Mouse (Mus musculus): ENCODE results near the gene Olfr825. TPM values are rescaled to one million over a fixed set of nuclear protein-coding genes. Genes with fewer than 3 reads are reported as not detected.

Gene Olfr825
- not detected for polyA plus RNA-seq (2017; shearing (Covaris generic))

GRCm38 (mm10) chr10:130166666-130167065 is at the start of gene Olfr825:
Olfr825 (minus strand) TSS chr10:130166766.

GRCm38 (mm10) chr10:130214303-130214702 is 47.7 kb upstream of the Olfr825 start, which contains the start of gene Olfr827:
Olfr827 (minus strand) TSS chr10:130214403.

GRCm38 (mm10) chr10:130184086-130184485 is 17.5 kb upstream of the Olfr825 start, which contains the start of gene Olfr826:
Olfr826 (minus strand) TSS chr10:130184186.

GRCm38 (mm10) chr10:130129900-130130299 is 36.7 kb downstream of the Olfr825 start, which contains the start of gene Olfr824:
Olfr824 (minus strand) TSS chr10:130130000.

GRCm38 (mm10) chr10:130115283-130115682 is 51.3 kb downstream of the Olfr825 start, which contains the start of gene Olfr823:
Olfr823 (minus strand) TSS chr10:130115383.

Other genes with a start within 250 kb of the Olfr825 start
- not detected for gene Olfr818, start 217.7 kb downstream of the Olfr825 start, polyA plus RNA-seq (2017; shearing (Covaris generic))
- gene Olfr819, start 199.5 kb downstream of the Olfr825 start, polyA plus RNA-seq (2017; shearing (Covaris generic)), result not detected
- gene Olfr247, start 190.6 kb downstream of the Olfr825 start, polyA plus RNA-seq (2017; shearing (Covaris generic)), result not detected
- gene Gm10310, start 181.7 kb downstream of the Olfr825 start, polyA plus RNA-seq (2017; shearing (Covaris generic)), result 0.06 TPM
- not detected for gene Olfr820, start 154.1 kb downstream of the Olfr825 start, polyA plus RNA-seq (2017; shearing (Covaris generic))
- not detected for gene Olfr821, start 136.4 kb downstream of the Olfr825 start, polyA plus RNA-seq (2017; shearing (Covaris generic))
- gene Olfr822, start 95.6 kb downstream of the Olfr825 start, polyA plus RNA-seq (2017; shearing (Covaris generic)), result not detected
- not detected for gene Olfr823, start 51.4 kb downstream of the Olfr825 start, polyA plus RNA-seq (2017; shearing (Covaris generic))
- gene Olfr824, start 36.8 kb downstream of the Olfr825 start, polyA plus RNA-seq (2017; shearing (Covaris generic)), result not detected
- gene Olfr826, start 17.4 kb upstream of the Olfr825 start, polyA plus RNA-seq (2017; shearing (Covaris generic)), result not detected
- gene Olfr827, start 47.6 kb upstream of the Olfr825 start, polyA plus RNA-seq (2017; shearing (Covaris generic)), result not detected
- gene Neurod4, start 113.5 kb upstream of the Olfr825 start, polyA plus RNA-seq (2017; shearing (Covaris generic)), result not detected
- gene Tespa1, start 156.1 kb upstream of the Olfr825 start, polyA plus RNA-seq (2017; shearing (Covaris generic)), result 221 TPM
- gene Vmn2r84, start 227.6 kb upstream of the Olfr825 start, polyA plus RNA-seq (2017; shearing (Covaris generic)), result 1.4 TPM